Mouse (Mus musculus) gonadal fat pad, adult 2 months (tissue): ENCODE results near the gene Slc25a45. TPM values are rescaled to one million over a fixed set of nuclear protein-coding genes. Genes with fewer than 3 reads are reported as not detected.
A peak's percentile ranks its signal among the peaks of the same experiment; 100 is the strongest.

Experiments used
- DNase-seq: peaks from one replicate; pipeline ENCODE4 v3.0.0-alpha.2; 2012; ENCODE audit warnings: low read depth
- polyA plus RNA-seq: library from polyadenylated mRNA; depleted of rRNA; stranded (reverse); fragments of >200 nt; gene quantifications from 2 replicates; pipeline ENCODE4 v1.2.3, GENCODE M21; 2012

Gene Slc25a45
- polyA plus RNA-seq, 1 experiment = 25.7 TPM

GRCm38 (mm10) chr19:5840890-5841388 lies 36.7 kb upstream of the Slc25a45 start:
- no peak for DNase-seq

- no peak for DNase-seq
Measured at GRCm38 (mm10) chr19:5841389-5841946, 36.1 kb upstream of the Slc25a45 start.

- no peak for DNase-seq
Measured at GRCm38 (mm10) chr19:5841999-5842784, 35.4 kb upstream of the Slc25a45 start.

GRCm38 (mm10) chr19:5842785-5843730 lies 34.5 kb upstream of the Slc25a45 start:
- no peak for DNase-seq

GRCm38 (mm10) chr19:5843781-5844691 lies 33.6 kb upstream of the Slc25a45 start:
- DNase-seq = no peak

- no peak for DNase-seq
Measured at GRCm38 (mm10) chr19:5844831-5845318, 32.7 kb upstream of the Slc25a45 start.

GRCm38 (mm10) chr19:5845319-5846135 lies 32.1 kb upstream of the Slc25a45 start:
- DNase-seq = no peak

GRCm38 (mm10) chr19:5846154-5846553 lies 31.5 kb upstream of the Slc25a45 start:
- no peak for DNase-seq

GRCm38 (mm10) chr19:5846557-5847305 lies 30.9 kb upstream of the Slc25a45 start:
- peak; percentile 89 for DNase-seq

GRCm38 (mm10) chr19:5847306-5847796 lies 30.3 kb upstream of the Slc25a45 start:
- DNase-seq = no peak

GRCm38 (mm10) chr19:5848032-5848825 lies 29.4 kb upstream of the Slc25a45 start:
- peak; percentile 30 for DNase-seq

- DNase-seq = no peak
Measured at GRCm38 (mm10) chr19:5848826-5849672, 28.6 kb upstream of the Slc25a45 start.

GRCm38 (mm10) chr19:5849843-5850527 lies 27.6 kb upstream of the Slc25a45 start:
- DNase-seq = no peak

- DNase-seq = no peak
Measured at GRCm38 (mm10) chr19:5850860-5851259, 26.7 kb upstream of the Slc25a45 start.

GRCm38 (mm10) chr19:5851481-5851971 lies 26.1 kb upstream of the Slc25a45 start:
- DNase-seq = no peak

- no peak for DNase-seq
Measured at GRCm38 (mm10) chr19:5852035-5852722, 25.4 kb upstream of the Slc25a45 start.
